Mouse (Mus musculus) thymus, postnatal 4 days (tissue): ENCODE data around the gene Ccdc63.
"Not testable (repeated sequence)": the region's sequence is repeated elsewhere in the genome, so short reads cannot be mapped to it uniquely, and the experiment has no call there.

Experiments
- DNase-seq: peaks from one replicate; pipeline ENCODE4 v3.0.0; 2021

The Ccdc63 gene

DNA sequence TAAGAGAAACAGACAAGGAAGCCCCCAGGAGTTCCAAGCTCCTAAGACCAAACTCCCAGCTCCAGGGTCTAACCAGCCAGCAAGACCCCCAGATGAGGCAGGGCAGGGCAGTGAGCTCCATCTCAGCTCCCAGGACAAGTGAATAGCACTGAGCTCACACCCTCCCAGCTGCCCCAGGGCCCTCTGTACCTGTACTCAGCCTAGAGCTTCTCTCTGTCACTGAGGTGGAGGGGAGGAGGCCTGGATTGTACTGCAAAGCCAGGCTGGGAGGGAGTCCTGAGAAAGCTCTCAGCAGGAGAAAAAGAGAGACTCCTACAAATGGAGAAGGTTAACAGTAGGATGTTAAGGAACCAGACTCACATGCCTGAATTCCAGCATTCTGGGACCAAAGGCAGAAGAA, 6.0 kb upstream of the Ccdc63 start:
- no peak for DNase-seq

GRCm38 (mm10) chr5:122146056-122146580, 5.5 kb upstream of the Ccdc63 start:
- peak; percentile 62 for DNase-seq

DNA sequence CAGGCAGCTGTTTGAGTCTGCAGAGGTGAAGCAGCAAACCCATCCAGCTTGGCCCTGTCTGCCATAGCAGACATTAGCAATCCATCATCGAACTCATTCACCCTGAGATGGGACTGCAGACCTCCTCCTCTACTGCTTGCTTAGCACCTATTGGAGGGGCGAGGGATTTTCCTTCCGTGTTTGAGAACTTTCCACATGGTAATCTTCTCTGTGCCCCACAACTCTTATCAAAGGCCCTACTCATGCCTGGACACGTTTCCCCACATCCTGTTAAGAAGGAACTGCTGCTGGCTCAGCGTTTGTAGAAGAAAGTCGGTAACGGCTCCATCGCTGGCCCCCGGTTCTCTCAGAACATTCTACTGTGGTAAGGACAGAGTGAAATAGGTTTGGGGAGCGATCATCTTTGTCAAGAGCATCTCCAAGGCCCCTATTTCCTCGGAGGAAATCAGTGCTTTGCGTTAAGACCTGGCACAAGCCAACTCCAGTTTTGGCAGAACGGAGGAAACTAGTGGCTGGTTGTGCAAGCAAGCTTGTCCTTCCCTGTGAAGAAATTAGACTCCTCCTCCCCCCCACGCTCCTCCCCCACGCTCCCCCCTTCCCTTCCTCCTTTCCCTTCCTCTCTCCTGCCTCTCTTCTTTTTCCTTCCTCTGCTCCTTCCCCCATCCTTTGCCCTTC, 4.9 kb upstream of the Ccdc63 start:
- peak; percentile 73 for DNase-seq

DNA sequence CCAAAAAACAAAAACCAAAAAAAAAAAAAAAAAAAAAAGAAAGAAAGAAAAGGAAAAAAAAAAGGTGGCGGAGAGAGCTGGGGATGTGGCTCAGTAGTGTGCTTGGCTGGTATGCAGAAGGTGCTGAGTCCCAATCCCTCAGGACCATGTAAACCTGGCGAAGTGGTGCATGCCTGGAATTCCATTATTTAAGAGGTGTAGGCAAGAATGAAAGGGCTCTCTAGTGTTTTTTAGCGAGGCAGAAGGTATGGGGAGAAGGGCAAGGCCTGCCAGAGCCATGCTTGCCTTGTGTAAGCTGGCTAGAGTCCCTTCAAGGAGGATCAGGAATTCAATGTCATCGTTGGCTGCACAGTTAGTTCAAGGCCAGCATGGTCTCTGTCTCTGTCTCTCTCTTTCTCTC, 4.2 kb upstream of the Ccdc63 start:
- no peak for DNase-seq

DNA sequence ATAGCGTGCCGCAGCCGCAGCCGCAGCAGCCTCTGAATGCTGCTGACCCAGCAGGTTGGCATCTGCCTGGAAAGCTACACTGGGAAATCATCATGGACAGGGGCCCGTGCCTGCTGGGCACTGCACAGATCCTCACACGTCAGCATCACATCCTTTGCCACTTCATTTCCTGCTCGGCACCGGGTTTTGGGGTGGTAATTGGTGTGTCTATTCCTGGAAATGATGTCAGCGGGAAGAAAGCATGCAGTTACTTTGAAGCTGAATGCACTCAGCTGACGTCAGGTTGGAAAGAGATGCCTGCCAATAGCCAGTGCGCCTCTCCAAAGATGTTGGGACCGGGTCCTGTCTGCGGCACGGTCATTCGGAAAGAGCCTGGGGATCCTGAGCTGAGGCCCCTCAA, 2.9 kb upstream of the Ccdc63 start:
- DNase-seq, result no peak

DNA sequence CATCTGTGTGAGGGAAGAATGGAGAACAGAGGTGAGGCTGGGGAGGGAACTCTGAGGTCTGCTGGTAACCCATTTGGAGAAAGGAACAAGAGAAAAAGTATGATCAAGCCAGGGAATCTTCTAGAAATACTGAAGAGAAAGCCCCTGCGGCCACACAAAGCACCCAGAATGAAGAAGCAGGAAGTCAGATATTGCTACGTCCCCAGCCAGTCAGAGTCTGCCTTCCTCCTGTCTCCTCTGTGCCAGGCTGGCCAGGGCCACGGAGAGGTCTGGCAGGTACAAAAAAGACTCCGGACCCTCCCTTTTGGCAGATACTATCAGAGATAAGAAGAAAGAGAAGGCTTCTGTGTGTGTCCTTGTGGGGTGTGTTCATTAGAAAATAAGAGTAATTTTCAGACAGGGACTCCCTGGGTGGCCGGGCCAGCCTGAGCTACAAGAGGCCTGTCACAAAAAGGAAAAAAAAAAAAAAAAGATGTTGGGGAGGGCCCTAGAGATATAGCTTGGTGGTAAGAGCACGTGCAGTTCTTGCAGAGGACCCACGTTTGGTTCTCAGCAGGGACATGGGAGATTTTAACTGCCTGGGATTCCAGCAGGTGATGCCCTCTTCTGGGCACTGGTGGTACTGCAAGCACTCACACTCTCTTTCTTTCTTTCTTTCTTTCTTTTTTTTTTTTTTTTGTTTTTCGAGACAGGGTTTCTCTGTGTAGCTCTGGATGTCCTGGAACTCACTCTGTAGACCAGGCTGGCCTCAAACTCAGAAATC, 1.8 kb upstream of the Ccdc63 start:
- DNase-seq, result peak; percentile 87

- not testable (repeated sequence) for DNase-seq
Measured at GRCm38 (mm10) chr5:122139771-122140170, 852 bp downstream of the Ccdc63 start.

DNA sequence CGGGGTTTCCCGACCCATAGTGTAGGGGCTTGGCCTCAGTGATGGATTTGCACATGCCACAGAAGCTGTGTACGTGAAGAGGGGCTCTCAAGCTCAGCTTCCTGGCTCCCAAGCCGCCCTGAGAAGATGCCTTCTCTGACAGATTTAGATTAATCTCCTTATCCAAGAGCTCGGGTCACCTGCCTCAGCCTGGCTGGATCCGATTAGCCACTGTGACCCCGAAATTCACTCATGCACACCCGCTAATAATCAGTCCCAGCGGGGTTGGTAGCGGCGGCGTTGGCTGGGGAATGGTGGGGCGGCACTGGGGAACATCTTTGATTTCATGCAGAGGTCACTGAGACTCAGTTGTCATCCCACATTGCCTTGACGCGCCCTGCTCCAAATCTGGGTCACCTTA, 1.8 kb downstream of the Ccdc63 start:
- DNase-seq, result no peak

DNA sequence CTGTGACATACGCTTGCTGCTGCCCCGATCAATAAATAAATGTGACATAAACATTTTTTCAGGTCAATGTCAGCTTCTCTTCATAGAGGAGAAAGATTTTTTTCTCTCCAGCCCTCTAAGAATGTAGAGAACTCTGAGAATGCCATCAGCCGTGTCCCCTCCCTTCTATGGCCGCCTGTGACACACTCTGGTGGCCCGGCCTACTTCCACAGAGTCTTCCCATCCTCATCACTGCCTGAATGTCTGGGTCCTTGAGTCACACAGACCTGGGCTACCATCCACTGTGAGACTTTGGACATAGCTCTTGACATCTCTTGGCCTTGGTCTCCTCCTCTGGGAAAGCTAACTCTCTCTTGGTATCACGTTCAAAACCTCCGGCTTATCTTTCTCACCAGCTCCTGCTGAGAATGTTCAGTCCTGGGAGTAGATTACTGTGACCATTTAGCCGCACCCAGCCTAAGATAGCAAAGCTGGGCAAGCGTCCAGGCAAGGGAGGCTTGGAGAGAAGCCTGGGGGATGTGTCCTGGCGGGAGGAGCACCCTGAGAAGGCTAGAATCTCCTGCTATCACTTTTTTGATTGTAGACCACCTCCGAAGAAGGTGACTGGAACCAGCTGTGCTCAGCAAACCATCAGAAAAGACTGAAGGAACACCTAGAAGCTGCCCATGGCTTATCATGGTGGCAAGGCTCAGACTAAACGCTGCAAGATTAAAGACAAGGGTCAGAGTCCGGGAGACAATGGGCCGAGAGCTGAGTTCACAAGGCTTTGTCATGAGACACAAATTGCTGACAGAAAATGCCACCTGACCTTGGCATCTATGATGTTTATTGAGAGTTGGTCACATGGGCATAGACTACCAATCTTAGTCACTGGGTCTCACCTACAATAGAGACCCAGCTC, 3.9 kb downstream of the Ccdc63 start:
- no peak for DNase-seq

DNA sequence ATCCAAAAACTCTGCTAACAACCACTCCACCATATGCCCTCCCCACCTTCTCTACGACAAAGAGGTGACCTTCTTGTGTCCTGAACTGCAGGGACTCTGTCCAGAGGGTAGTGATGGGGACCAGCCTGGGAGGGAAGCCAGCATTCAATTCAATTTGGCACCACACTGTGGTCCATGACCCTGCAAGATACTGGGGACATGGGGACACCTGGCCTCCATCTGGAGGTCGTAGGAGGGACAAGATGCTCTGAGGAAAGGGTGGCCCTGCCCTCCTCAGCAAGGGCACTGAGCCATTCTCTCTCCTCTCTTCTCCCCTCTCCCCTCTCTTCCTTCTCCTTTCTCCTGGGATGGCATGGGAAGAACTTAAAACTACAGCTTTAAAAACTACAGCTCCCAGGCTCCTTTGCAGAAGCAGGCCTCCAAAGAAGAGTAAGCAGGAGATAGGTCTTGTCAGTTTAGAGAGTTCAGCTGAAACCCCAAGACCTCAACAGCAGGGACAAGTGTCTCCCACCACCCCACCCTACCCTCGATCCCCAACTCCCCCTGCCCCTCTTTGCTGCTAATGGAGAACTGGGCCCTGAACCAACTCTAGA, 5.2 kb downstream of the Ccdc63 start:
- no peak for DNase-seq

DNA sequence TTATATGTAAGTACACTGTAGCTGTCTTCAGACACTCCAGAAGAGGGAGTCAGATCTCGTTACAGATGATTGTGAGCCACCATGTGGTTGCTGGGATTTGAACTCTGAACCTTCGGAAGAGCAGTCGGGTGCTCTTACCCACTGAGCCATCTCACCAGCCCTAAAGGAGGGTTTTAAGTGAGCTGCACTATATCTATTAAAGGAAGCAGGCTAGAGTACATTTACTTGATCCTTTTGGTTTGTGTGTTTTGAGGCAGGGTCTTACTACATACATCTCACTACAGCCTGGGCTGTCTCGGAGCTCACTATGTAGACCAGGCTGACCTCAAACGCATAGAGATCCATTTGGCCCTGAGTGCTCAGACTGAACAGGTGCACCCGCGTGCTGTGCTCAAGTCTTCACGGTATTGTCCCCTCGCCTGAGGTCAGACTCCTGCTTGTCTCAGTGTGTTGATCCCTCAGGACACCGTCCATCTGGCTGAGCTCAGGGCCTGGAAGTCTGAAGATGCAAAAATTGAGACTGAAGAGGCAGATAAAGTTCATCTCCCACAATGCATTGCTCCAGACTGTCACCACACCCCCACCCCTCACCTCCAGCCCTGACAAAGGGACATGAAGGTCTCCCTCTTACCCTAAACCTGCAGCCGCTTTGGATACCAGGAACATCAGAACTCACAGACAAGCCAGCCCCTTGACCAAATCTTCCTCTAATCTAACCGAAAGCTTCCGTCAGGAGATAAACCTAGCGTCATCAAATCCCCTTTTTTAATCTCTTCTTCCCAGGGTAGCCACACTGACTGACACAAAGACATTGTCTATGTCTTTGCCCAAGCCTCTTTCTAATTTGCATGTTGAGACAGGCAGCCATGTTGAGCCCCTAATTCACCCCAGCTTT, 6.0 kb downstream of the Ccdc63 start:
- DNase-seq, result no peak

- no peak for DNase-seq
Measured at GRCm38 (mm10) chr5:122133050-122133389, 7.6 kb downstream of the Ccdc63 start.

GRCm38 (mm10) chr5:122132167-122133049, 8.2 kb downstream of the Ccdc63 start:
- peak; percentile 66 for DNase-seq

GRCm38 (mm10) chr5:122131076-122132051, 9.3 kb downstream of the Ccdc63 start:
- peak; percentile 98 for DNase-seq

DNA sequence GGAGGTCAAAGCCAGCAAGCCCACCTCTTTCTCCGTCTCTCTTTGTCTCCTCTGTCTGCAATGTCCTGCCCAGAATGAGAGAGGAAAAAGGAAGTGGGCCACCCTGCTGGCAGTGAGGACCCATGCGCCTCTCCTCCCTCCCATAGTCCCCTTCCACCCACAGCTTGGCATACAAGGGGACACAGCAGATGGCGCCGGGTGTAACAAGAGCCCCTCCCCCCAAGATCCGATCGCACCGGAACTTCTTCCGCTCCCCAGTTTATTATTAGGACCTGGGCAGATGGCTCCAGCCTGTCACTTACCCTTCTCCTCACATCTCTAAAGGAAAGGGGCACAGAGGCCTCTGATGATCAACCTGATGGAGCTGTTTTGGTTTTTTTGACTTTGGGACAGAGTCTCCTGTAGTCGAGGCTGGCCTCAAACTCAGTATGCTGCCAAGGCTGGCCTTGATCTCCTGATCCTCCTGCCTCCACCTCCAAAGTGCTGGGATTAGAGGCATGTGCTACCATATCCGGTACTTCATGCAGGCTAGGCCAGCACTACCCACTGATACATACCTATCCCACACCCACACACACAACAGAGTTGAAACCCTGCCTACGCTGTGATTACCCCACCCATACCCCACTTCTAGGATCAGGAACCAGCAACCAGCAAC, 10.2 kb downstream of the Ccdc63 start:
- DNase-seq, result peak; percentile 45

- peak; percentile 79 for DNase-seq
Measured at GRCm38 (mm10) chr5:122129068-122129655, 11.5 kb downstream of the Ccdc63 start.

GRCm38 (mm10) chr5:122125211-122125760, 15.3 kb downstream of the Ccdc63 start:
- DNase-seq, result peak; percentile 61

DNA sequence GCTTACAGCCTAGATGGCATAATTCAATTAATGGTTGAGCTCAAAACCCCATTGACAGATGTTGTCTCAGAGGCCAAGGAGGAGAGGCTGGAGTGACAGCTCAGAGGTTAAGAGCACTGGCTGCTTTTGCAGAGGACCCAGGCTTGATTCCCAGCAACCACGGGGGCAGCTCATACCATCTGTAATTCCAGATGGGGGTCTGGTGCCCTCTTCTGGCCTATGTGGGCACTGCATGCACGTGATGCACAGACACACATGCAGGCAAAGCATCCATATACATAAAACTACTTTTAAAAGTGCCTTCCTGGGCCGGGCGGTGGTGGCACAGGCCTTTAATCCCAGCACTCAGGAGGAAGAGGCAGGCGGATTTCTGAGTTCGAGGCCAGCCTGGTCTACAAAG, 24.4 kb downstream of the Ccdc63 start:
- DNase-seq, result peak; percentile 71
